Mouse (Mus musculus): ENCODE results near the gene Aamp.

DNA sequence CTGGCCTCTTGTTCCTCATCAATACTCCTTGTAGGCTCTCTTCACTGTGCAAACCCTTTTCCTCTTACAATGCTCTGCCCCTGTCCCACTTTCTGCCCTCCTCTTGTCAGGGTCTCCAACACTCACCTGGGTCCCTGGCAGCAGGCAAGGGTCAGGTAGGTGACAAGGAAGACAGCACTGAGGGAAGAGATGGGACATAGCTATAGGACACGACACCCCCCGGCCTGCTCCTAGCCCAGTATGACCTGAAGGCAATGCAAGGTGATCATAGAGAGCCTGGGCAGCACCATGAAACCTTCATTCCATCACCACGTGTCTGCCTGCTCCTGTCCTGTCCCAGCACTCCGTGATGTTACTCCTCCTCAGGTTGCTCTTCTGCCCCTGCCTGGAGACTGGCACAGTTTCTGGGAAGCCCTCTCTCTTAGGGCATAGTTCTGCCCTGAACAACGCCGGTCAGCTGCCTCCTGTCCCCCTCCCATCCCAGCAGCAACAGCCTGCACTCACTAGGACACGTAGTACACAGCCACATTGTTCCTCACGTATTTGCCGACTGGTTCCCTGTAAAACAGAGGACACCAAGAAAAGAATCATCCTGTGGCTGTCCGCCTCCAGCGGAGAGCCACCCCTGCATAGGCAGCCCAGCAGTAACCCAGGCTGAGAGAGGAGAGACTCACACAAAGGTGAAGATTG is 7.9 kb upstream of the Aamp start:
- TF ChIP-seq CTCF (IDR thresholded peaks at IDR 0.05; ENCODE audit: insufficient read depth, low read depth, low read length) (no peak), POLR2A (IDR thresholded peaks at IDR 0.05; ENCODE audit: insufficient read depth, low read depth, low read length) (no peak)
